Mouse (Mus musculus) ES-E14 (cell line): Measurements from ENCODE around the gene Dek. TPM values are rescaled to one million over a fixed set of nuclear protein-coding genes. Genes with fewer than 3 reads are reported as not detected.

Experiments
- DNase-seq: peaks from one replicate; pipeline ENCODE4 v3.0.0-alpha.2; 2013; ENCODE audit warnings: low read depth, low spot score
- H3K27ac ChIP-seq: 2 replicates; pipeline ENCODE4 v1.5.1; 2012; ENCODE audit warnings: low read depth, mild to moderate bottlenecking, low read length, moderate library complexity, mixed read lengths; ENCODE audit not compliant: poor library complexity, insufficient read depth, severe bottlenecking
- H3K36me3 ChIP-seq: 2 replicates; pipeline ENCODE4 v1.6.1; 2012; ENCODE audit warnings: mild to moderate bottlenecking, low read length, moderate library complexity, mixed read lengths; ENCODE audit not compliant: control insufficient read depth, poor library complexity, insufficient read depth, severe bottlenecking
- H3K4me1 ChIP-seq, 2 experiments: fragments of 150-350 bp in 1 of 2; sonication (generic) in 1 of 2; 2 replicates each; pipeline ENCODE4 v1.6.1; 2012; ENCODE audit warnings: low read length in 2 of 2, mild to moderate bottlenecking in 1 of 2, mixed read lengths in 1 of 2; ENCODE audit not compliant: control insufficient read depth in 2 of 2, insufficient read depth in 2 of 2, poor library complexity in 1 of 2
- H3K4me3 ChIP-seq, 2 experiments: fragments of 150-350 bp in 1 of 2; sonication (generic) in 1 of 2; 2 replicates each; pipeline ENCODE4 v1.5.1; 2012; ENCODE audit warnings: low read length in 2 of 2, low read depth in 1 of 2, mild to moderate bottlenecking in 1 of 2, mixed read lengths in 1 of 2; ENCODE audit not compliant: insufficient read depth in 1 of 2, poor library complexity in 1 of 2, severe bottlenecking in 1 of 2
- H3K9ac ChIP-seq: 2 replicates; pipeline ENCODE4 v1.6.1; 2012; ENCODE audit warnings: low read depth, mild to moderate bottlenecking, low read length, mixed read lengths; ENCODE audit not compliant: poor library complexity, insufficient read depth, severe bottlenecking
- H3K9me3 ChIP-seq: fragments of 150-350 bp; sonication (generic); 2 replicates; pipeline ENCODE4 v1.6.1; 2012; ENCODE audit warnings: low read depth, mild to moderate bottlenecking, low read length; ENCODE audit not compliant: control insufficient read depth, insufficient read depth
- CHD2 ChIP-seq: IDR thresholded peaks from 2 replicates; pipeline ENCODE4 v1.6.1; 2014; ENCODE audit warnings: mild to moderate bottlenecking, low read depth, low read length, inconsistent platforms
- HCFC1 ChIP-seq: IDR thresholded peaks from 2 replicates; pipeline ENCODE4 v1.6.1; 2012; ENCODE audit warnings: low read length, inconsistent platforms, borderline replicate concordance; ENCODE audit not compliant: insufficient read depth
- MAFK ChIP-seq: IDR thresholded peaks from 2 replicates; pipeline ENCODE4 v1.6.1; 2014; ENCODE audit warnings: mild to moderate bottlenecking, low read depth, low read length, inconsistent platforms; ENCODE audit not compliant: insufficient read depth
- ZC3H11A ChIP-seq: IDR thresholded peaks from 2 replicates; pipeline ENCODE4 v1.6.1; 2012; ENCODE audit warnings: low read depth, mild to moderate bottlenecking, inconsistent platforms, low read length, borderline replicate concordance
- ZNF384 ChIP-seq: IDR thresholded peaks from 2 replicates; pipeline ENCODE4 v1.6.1; 2012; ENCODE audit warnings: low read depth, low read length, inconsistent platforms
- in situ Hi-C, 2 experiments: fragments of 600-800 bp; cut with MboI; formaldehyde crosslinking; loops; one replicate each; pipeline ENCODE4 v1.15.1; 2025; ENCODE audit warnings: low sequenced_read_pairs in 2 of 2, inconsistent platforms in 1 of 2; ENCODE audit not compliant: unreplicated experiment in 2 of 2
- total RNA-seq: library from RNA; depleted of rRNA; stranded (reverse); fragments of 300-350 nt; gene quantifications from 2 replicates; pipeline ENCODE4 v1.2.3, GENCODE M21; 2012; rRNA removed

Dek gene
- 98.9 and 120 TPM in 2 replicates for total RNA-seq

- Histone ChIP-seq H3K36me3 (peaks cover 5% of the 10 kb centered on the region), H3K9me3 (no peaks in the 10 kb centered on the region), H3K4me3 (peak within 1 kb of the TSS; percentile 89 to 98), H3K27ac (peak within 1 kb of the TSS; percentile 94), H3K4me1 (peaks cover 5 to 6% of the 10 kb centered on the region in 2 experiments; a peak in 2 of 4 replicates), H3K9ac (peak within 1 kb of the TSS; percentile 100)
- TF ChIP-seq HCFC1 (peak; percentile 14; the same call in 1 of the 2 replicates), MAFK (no peak)
- DNase-seq: peak; percentile 76
- in situ Hi-C loops: no loop called here
Observed at GRCm38 (mm10) chr13:47105711-47106579, at the start of gene Dek. Gene Dek, minus strand, starts transcription at chr13:47106201.

- no peak overlapping the region for H3K9ac ChIP-seq
- H3K9me3 ChIP-seq: no peaks in the 10 kb centered on the region
- in situ Hi-C loops: loop anchor here in 1 of 2 experiments (5.0 kb wide), 1 partner anchor 132 kb away; no protein-coding TSS in a partner anchor
- no peaks in the 10 kb centered on the region for H3K36me3 ChIP-seq
- no peak overlapping the region for H3K4me3 ChIP-seq
- H3K4me1 ChIP-seq: no peaks in the 10 kb centered on the region
- DNase-seq: no peak
- H3K27ac ChIP-seq: no peak overlapping the region
- no peak for TF ChIP-seq HCFC1
Observed at GRCm38 (mm10) chr13:47154866-47155265, 48.9 kb upstream of the Dek start.

GRCm38 (mm10) chr13:47153206-47153605 lies 47.2 kb upstream of the Dek start:
- in situ Hi-C loops: no loop called here
- Histone ChIP-seq H3K36me3 (no peaks in the 10 kb centered on the region), H3K4me3 (no peak overlapping the region), H3K4me1 (no peaks in the 10 kb centered on the region; a peak in 1 of 4 replicates), H3K9me3 (no peaks in the 10 kb centered on the region), H3K9ac (no peak overlapping the region), H3K27ac (no peak overlapping the region)
- DNase-seq: no peak
- TF ChIP-seq HCFC1 (no peak), ZC3H11A (no peak), ZNF384 (no peak), CHD2 (no peak)

- Histone ChIP-seq H3K9me3 (no peaks in the 10 kb centered on the region), H3K4me3 (no peak overlapping the region), H3K36me3 (no peaks in the 10 kb centered on the region), H3K9ac (no peak overlapping the region), H3K27ac (no peak overlapping the region), H3K4me1 (peaks cover 0 to under 1% of the 10 kb centered on the region in 2 experiments; a peak in 1 of 4 replicates)
- in situ Hi-C loops: no loop called here
- peak; percentile 50 for DNase-seq
- TF ChIP-seq MAFK: no peak
- no peak for TF ChIP-seq ZNF384
- TF ChIP-seq ZC3H11A: peak; percentile 96
- TF ChIP-seq HCFC1: no peak
Observed at GRCm38 (mm10) chr13:47152390-47152789, 46.4 kb upstream of the Dek start.

GRCm38 (mm10) chr13:47151060-47151459 lies 45.1 kb upstream of the Dek start:
- H3K4me1 ChIP-seq: peaks cover 0 to 4% of the 10 kb centered on the region in 2 experiments; a peak in 1 of 4 replicates
- H3K9me3 ChIP-seq: no peaks in the 10 kb centered on the region
- no peak overlapping the region for H3K4me3 ChIP-seq
- no peak overlapping the region for H3K9ac ChIP-seq
- no peak overlapping the region for H3K27ac ChIP-seq
- TF ChIP-seq HCFC1 (no peak), ZNF384 (no peak), MAFK (no peak), ZC3H11A (no peak), CHD2 (no peak)
- H3K36me3 ChIP-seq: no peaks in the 10 kb centered on the region
- in situ Hi-C loops: no loop called here
- DNase-seq: no peak
